Mouse (Mus musculus): ENCODE data around the gene Fbxo7.
A peak's percentile ranks its signal among the peaks of the same experiment; 100 is the strongest.

The Fbxo7 gene

DNA sequence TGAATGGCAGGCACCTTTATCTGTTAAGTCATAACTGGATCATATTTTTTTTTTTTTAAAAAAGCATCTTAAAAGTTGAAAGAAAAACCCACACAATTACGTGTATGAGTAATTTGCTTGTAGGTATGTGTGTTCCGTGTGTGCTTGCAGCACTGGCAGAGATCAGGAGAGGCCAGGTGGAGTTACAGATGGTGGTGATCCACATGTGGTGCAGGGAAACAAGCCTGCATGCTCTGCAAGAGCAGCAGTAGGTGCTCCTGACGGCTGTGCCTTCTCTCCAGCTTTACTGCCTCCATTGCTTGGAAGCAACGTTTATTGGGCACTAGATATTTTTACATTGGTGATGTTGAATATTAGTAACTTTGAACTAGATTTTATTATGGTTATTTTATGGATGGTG lies 21.9 kb downstream of the Fbxo7 start:
- DNase-seq (ENCODE audit: low spot score) = no peak

DNA sequence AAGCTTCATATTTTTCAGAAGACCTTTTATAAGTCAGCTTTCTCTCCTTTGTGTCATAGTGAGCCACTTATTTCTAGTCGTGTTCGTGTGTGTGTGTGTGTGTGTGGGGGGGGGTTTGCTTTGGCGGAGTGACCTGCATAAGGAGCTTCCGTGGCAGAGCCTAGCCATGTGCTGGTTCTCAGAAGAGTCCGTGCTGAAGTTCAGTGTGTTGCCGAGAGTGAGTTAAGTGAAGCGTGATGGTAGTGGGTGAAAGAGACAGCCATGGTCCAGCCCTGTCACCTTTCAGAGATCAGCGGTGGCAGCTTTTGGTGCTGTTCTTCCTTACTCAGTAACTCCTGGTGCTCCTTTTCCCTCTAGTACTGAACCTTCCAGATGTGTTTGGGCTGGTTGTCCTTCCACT lies 22.3 kb downstream of the Fbxo7 start:
- no peak for DNase-seq (ENCODE audit: low spot score)

DNA sequence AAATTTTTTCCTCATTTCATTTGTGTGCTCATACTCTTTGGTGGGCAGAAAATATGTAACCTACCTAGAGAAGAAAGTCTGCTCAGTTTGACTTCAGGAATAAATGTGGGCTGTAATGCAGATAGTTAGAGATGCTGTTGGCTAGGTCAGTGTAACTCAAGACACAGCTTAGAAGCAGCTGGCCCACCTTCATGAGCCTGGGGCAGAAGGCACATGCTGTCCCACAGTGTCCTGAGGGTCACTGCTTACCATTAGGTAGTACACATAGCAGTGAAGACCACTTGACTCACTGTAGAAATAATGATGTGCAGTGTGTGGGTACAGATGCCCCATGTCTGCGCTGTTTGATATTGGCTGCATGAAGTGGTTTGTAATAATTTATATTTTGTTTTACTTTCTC lies 24.6 kb downstream of the Fbxo7 start:
- DNase-seq (ENCODE audit: low spot score) = no peak

DNA sequence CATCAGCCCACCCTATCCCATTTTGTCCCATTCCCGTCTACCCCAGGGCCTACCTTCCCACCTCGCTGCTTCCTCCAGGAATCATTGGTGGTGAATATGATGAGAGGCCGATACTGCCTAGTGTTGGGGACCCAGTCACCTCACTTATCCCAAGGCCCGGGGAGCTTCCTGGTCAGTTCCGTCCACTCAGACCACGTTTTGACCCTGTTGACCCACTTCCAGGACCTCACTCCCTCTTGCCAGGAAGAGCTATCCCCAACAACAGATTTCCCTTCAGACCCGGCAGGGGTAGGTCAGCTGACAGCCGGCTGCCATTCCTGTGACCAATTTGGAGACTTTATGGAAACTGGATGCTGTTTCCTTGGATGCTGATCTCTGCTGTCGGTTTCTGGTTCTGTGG lies 26.0 kb downstream of the Fbxo7 start:
- DNase-seq (ENCODE audit: low spot score) = no peak

DNA sequence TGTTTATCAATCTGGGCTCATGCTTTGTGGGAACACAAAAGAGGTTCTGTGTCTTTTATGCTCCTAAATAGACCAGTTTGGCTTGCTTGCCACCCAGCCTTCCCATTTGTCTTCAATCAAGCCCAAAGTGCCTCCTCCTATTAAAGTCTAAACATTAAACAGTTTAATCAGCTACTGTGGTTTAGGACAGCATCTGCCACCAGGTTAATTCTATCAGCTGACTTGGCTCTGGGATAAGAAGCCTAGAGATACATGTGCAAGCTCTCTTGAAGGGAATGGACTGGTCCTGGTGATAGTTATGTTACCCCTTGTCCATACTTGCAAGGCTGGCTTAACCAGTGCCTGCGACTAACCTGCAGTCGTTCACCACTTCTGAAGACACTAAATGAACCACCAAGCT lies 28.8 kb downstream of the Fbxo7 start:
- no peak for DNase-seq (ENCODE audit: low spot score)

- no peak for DNase-seq (ENCODE audit: low spot score)
Measured at GRCm38 (mm10) chr10:86052818-86053522, 31.2 kb downstream of the Fbxo7 start.

DNA sequence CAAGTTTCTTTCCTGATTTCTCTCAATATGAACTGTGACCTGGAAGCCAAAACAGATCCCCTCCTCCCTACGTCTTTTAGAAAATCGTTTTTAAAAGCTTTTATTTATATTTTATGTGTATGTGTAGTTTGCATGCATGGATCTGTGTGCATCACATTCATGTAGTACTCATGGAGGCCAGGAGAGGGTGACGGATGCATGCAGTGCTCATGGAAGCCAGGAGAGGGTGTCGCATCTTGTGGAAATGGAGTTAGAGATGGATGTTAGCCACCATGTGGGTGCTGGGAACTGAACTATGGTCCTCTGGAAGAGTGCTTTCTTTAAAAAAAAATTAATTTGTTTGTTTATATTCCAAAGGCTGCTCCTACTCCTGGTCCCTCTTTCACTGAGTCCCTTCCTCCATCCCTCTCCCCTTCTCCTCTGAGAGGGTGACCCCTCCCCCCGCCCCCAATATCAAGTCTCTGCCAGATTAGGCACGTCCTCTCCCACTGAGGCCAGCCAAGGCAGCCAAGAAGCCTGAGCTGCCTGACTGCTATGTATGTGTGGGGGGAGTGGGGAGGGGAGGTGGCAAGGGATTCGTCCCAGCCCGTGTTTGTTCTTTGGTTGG lies 34.6 kb downstream of the Fbxo7 start:
- no peak for DNase-seq (ENCODE audit: low spot score)

GRCm38 (mm10) chr10:86057286-86057685 lies 35.5 kb downstream of the Fbxo7 start:
- no peak for DNase-seq (ENCODE audit: low spot score)

GRCm38 (mm10) chr10:86057712-86058111 lies 35.9 kb downstream of the Fbxo7 start:
- no peak for DNase-seq (ENCODE audit: low spot score)

DNA sequence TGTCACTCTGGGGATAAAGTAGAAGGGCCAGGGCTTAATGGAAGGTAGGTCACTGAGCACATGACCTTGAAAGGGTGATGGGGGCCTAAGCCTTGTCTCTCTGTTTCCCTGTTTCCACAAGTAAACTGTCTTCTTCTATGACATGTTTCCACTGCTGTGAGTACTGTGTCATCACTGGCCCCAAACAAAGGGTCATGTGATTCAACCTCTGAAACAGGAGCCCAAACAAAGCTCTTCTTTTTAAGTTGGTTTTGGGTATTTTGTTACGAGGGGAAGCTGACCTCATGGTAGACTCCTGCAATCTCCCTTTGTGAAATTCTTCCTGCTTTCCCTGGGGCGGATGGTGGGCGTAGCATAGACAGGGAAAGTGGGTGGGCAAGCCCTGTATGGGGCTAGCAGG lies 38.5 kb downstream of the Fbxo7 start:
- DNase-seq (ENCODE audit: low spot score) = no peak

DNA sequence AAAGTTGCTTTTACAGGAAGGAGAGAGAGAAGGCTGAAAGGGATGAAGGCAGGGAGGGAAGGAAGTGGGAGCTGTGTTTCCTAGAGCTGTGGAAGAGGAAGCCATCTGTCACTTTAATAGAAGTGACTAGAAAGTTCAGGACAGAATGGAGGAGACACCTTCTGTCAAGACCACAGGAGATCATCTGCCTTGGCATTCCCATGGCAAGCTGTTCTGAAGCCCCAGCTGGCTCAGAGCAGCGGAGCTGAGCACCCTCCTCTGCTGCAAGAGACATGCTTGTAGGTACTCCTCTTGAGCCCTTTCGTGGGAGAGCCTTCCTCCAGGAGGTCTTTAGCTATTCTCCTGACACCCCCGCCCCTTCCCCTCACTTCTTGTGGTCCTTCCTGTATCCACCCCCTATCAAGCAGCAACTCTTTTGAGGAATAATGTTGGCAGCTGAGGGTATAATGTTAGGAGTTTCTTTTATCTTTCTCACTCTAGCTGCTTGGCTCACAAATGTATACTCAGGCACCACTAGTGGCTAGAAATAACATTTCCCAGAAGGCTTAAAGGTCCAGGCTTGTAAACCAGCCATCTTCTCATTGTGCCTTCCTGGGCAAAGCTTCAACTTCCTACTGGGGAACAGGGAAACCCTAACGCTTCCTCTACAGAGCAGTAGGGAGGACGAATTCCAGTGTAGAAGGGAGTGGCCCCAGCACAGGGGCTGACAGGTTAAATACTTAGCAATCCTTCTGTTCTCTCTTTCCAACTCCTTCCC lies 40.7 kb downstream of the Fbxo7 start:
- DNase-seq (ENCODE audit: low spot score) = no peak

GRCm38 (mm10) chr10:86063018-86063384 lies 41.2 kb downstream of the Fbxo7 start:
- no peak for DNase-seq (ENCODE audit: low spot score)

DNA sequence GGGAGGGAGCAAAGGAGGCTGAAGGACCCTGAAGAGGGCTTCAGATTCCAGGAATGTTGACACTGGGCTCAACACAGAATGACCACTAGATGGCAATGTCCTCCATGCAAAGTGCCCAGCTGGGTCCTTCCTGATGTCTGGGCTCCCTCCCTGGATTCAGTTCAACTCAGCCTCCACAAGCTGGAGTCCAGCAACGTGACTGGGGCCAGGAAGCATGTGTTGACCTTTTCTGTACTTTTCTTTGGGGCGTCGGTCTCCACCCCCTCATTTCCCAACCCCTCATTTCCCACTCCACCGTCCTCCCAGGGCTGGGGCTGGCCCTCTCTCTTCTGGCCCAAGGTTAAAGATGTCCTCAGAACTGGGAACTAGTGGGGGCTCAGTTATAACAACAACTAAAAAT lies 43.2 kb downstream of the Fbxo7 start:
- DNase-seq (ENCODE audit: low spot score) = peak; percentile 73

- no peak for DNase-seq (ENCODE audit: low spot score)
Measured at GRCm38 (mm10) chr10:86065661-86066060, 43.9 kb downstream of the Fbxo7 start.

GRCm38 (mm10) chr10:86066651-86067050 lies 44.9 kb downstream of the Fbxo7 start:
- no peak for DNase-seq (ENCODE audit: low spot score)

DNA sequence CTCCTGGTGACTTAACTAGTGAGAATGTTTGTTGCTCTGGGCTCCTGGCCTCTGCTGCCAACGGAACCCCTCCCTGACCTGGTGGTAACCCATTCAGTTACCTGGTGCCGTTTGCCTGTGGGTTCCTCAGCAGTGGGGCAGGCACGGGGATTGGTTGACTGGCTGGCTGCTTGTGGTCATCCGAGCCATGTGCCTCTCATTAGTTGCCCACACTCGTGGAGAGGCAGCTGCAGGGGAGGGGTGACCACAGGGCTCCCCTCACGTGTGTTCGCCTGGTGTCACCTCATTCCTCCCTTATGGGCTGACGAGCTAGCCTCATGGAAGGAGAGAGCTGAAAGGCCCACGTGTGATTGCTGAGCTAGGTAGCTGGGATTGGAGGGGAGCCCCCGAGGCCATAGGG lies 46.1 kb downstream of the Fbxo7 start:
- DNase-seq (ENCODE audit: low spot score) = no peak

DNA sequence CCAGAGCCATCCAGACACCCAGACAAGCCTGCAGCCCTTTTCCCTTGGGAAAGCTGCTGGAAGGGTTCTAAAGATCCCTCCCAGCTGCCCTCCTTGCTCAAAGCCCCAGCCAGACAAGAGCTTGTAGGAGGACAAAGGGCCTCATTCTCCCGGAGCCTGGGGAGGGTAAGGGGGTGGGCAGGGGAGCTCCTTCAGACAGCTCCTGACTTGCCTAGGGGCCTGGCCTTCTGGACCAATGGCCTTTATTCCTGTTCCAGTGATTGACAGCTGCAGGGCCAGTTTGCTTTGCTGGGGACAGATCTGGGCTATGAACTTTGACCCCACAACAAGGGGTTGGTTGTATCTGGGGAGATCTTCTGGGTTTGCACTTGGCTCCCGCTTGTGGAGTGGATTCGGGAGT lies 47.6 kb downstream of the Fbxo7 start:
- no peak for DNase-seq (ENCODE audit: low spot score)

- DNase-seq (ENCODE audit: low spot score) = no peak
Measured at GRCm38 (mm10) chr10:86070751-86071150, 49.0 kb downstream of the Fbxo7 start.

DNA sequence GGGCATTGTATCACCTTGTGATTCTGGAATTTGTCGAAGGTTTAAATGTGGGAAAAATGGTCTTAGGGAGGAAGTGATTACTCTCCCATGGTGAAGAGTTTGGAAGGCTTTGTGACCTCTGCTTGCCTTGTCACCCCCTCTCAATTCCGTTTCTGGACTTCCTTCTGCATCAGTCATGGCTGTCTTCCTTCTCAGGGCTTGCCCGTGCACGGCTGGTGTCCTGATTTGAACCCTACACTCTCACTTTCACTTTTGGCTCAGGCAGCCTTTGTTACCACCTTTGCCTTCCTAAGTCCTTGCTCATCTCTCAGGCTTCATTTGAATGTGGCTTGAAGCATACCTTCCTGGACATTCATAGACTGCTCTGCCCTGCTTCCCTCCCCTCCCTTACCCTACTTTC lies 52.4 kb downstream of the Fbxo7 start:
- no peak for DNase-seq (ENCODE audit: low spot score)

DNA sequence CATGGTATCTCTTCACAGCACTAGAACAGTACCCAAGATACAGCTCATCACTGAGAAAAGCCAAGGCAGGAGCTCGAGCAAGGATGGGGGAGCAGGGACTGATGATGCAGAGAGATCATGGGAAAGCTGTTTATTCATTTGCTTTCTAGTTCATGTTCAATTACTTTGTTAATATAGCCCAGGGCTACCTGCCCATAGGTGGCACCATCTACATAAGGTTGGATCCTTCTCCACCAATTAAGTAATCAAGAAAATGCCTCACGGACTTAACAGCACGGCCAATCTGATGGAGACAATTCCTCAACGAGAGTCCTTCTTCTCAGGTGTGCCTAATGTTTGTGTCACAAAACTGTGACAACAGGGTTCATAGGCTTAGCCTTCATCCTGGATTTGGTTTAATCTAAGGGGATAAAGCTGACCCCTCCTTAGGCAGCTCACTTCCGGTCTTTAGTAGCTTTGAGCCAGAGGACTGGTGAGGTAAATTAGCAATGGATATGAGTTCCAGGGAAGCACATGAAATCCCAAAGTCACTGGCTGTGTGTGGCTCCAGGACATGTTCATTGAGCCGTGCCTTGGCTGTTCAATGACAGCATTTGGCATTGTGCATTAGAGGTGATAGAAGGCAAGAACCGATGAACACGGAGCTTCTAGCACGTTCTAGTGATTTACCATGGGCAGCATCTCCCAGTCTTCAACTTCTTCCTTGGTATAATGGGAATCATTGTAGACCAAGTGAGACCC lies 53.4 kb downstream of the Fbxo7 start:
- DNase-seq (ENCODE audit: low spot score) = peak; percentile 22

- no peak for DNase-seq (ENCODE audit: low spot score)
Measured at GRCm38 (mm10) chr10:86077272-86077671, 55.5 kb downstream of the Fbxo7 start.

DNA sequence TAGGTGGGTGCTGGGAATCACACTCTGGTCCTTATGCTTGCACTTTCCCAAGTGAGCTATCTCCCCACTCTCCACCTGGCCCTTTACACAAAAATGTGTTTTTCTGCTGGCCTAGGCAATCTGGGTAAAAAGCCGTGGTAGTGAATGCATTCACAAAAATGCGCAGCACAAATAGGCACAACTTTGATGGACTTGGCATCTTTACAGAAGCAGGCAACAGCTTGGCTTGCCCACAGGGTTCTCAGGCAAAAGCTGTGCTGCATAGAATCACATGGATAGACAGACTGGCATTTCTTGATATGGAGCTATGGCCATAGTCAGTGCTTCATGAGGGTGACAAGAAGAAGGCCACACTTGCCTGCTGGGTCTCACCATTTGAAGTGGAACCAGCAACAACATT lies 57.0 kb downstream of the Fbxo7 start:
- no peak for DNase-seq (ENCODE audit: low spot score)

DNA sequence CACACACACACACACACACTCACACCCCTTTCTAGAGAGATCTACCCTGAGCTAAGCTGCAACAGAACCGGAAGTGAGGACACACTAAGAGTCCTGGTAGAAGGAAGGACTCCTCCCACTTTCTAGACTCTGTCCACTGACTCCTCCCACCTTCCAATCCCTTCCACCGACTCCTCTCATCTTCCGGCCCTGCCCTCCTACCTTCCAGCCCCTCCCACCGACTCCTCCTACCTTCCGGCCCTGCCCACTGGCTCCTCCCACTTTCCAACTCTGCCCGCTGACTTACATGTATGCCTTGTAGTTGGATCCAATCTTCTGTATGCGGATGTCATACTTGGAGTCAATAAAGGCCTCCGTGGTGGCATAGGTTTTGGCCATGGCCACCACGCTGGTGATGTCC lies 58.1 kb downstream of the Fbxo7 start:
- no peak for DNase-seq (ENCODE audit: low spot score)

Data from urinary bladder, postnatal 14 days (tissue).